Mouse (Mus musculus) bone marrow macrophage, adult 2 months (primary cell): ENCODE measurements around the gene Nmt1.

ENCODE experiments used
- CTCF ChIP-seq: IDR thresholded peaks from 2 replicates; pipeline ENCODE4 v1.5.1; 2012; ENCODE audit warnings: low read depth, mild to moderate bottlenecking, low read length, moderate library complexity
- POLR2A ChIP-seq: IDR thresholded peaks from 2 replicates; pipeline ENCODE4 v1.6.1; 2012; ENCODE audit warnings: mild to moderate bottlenecking, low read depth, low read length, borderline replicate concordance

DNA sequence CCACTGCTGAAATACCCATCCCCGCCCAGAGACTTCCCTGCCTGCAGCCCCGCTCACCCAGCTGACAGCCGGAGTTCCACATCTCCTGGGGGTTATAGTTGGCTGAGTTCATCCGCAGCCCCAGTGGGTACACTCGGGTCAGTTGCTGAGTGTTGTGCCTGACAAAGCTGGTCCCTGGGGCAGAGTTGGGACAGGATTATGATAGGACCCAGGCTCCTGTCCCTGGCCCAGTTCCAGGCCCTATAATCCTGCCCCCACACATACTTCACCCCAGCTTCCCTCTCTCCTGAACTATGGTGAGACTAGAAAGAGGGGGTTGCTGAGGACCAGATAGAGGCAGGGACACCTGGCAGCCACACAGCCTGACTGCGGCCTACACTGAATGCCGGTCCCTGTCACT, 45.7 kb downstream of the Nmt1 start:
- TF ChIP-seq POLR2A = no peak
- no peak for TF ChIP-seq CTCF
